Mouse (Mus musculus) embryonic facial prominence, embryonic 12.5 days (tissue): ENCODE data around the gene Scn9a. TPM values are rescaled to one million over a fixed set of nuclear protein-coding genes. Genes with fewer than 3 reads are reported as not detected.

Experiments used
- ATAC-seq: fragments of 200-750 bp; cut with Nextera tagmentation; 2 replicates; pipeline ENCODE4 v1.8.0; 2017; ENCODE audit not compliant: insufficient number of reproducible peaks, insufficient read depth, low FRiP score, low TSS enrichment
- H3K27ac ChIP-seq: fragments of 300-500 bp; sonication (generic); 2 replicates; pipeline ENCODE4 v1.5.1; 2016; ENCODE audit warnings: mild to moderate bottlenecking
- H3K27me3 ChIP-seq: fragments of 300-500 bp; sonication (generic); 2 replicates; pipeline ENCODE4 v1.6.1; 2016; ENCODE audit warnings: mild to moderate bottlenecking, moderate library complexity
- H3K36me3 ChIP-seq: fragments of 300-500 bp; sonication (generic); 2 replicates; pipeline ENCODE4 v1.6.1; 2016; ENCODE audit warnings: mild to moderate bottlenecking
- H3K4me1 ChIP-seq: fragments of 300-500 bp; sonication (generic); 2 replicates; pipeline ENCODE4 v1.6.1; 2016
- H3K4me2 ChIP-seq: fragments of 300-500 bp; sonication (generic); replicated peaks from 2 replicates; pipeline ENCODE4 v1.6.1; 2016; ENCODE audit warnings: mild to moderate bottlenecking, moderate library complexity
- H3K4me3 ChIP-seq: fragments of 300-500 bp; sonication (generic); 2 replicates; pipeline ENCODE4 v1.5.1; 2016; ENCODE audit warnings: mild to moderate bottlenecking
- H3K9ac ChIP-seq: fragments of 300-500 bp; sonication (generic); 2 replicates; pipeline ENCODE4 v1.6.1; 2016; ENCODE audit warnings: mild to moderate bottlenecking, moderate library complexity
- H3K9me3 ChIP-seq: fragments of 300-500 bp; sonication (generic); 2 replicates; pipeline ENCODE4 v1.6.1; 2016; ENCODE audit warnings: mild to moderate bottlenecking, moderate library complexity
- WGBS: fragments of 180-500 bp; shearing (Covaris S2); methylation state at CpG from one replicate; pipeline ENCODE4 v1.1.7; 2016; 5-methylcytosine and 5-hydroxymethylcytosine counted together
- polyA plus RNA-seq: library from polyadenylated mRNA; unstranded; fragments of >200 nt; fragmentation: Nextera tagmentation; extraction: Ambion mirVana; gene quantifications from 2 replicates; pipeline ENCODE4 v1.2.1, GENCODE M21; 2016

The Scn9a gene
- polyA plus RNA-seq, 1 experiment from 2014 or later = 6.2 TPM

DNA sequence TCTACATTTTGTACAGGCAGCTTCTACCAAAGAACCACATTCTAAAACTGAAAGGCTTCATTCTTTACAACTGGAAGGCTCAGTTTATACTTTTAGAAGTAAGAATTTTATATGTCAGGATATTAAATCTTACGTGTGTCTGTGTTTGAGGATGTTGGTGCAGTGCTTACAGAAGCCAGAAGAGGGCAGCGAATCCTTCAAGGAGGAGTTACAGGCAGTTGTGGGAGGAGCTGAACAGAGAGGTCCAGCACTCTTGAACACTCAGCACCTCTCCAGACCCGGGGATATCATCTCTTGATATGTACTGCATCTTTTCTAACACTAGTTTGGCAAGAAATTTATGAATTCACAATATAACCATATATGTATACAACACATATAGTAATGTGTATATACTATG lies 114.8 kb downstream of the Scn9a start:
- 70% methylated on average over 3 of the region's 3 CpGs for WGBS

DNA sequence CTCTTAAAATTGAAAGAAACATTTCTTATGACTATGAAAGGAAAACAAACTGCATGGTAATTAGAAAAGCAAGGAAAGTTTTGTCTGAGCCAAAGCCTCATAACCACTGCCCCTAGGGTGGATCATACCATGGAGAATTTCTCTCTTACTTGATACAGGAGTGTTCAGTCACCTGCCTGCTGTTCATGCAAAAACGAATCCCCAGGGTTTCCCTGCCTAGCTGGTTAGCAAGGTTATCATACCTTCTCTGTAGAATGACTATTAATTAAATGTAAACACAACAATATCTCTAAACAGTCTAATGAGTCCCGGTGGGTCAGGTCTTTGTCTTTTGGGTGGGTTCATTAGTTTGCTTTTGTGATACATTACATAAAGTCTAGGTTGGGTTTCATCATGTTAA lies 123.3 kb downstream of the Scn9a start:
- H3K36me3 ChIP-seq = no peaks in the 10 kb centered on the region
- H3K4me2 ChIP-seq = no peak overlapping the region
- H3K27ac ChIP-seq = no peak overlapping the region
- ATAC-seq = no peak
- H3K4me3 ChIP-seq = no peak overlapping the region
- H3K27me3 ChIP-seq = no peaks in the 10 kb centered on the region
- H3K9me3 ChIP-seq = no peaks in the 10 kb centered on the region
- no peaks in the 10 kb centered on the region for H3K4me1 ChIP-seq
- WGBS = 66% methylated on average over 2 of the region's 2 CpGs
- H3K9ac ChIP-seq = no peak overlapping the region

More for the DNA sequence above, 114.8 kb downstream of the Scn9a start:
- Histone ChIP-seq H3K9ac (no peak overlapping the region), H3K4me3 (no peak overlapping the region), H3K27me3 (no peaks in the 10 kb centered on the region), H3K9me3 (no peaks in the 10 kb centered on the region), H3K4me1 (no peaks in the 10 kb centered on the region), H3K4me2 (no peak overlapping the region), H3K27ac (no peak overlapping the region), H3K36me3 (no peaks in the 10 kb centered on the region)
- no peak for ATAC-seq

DNA sequence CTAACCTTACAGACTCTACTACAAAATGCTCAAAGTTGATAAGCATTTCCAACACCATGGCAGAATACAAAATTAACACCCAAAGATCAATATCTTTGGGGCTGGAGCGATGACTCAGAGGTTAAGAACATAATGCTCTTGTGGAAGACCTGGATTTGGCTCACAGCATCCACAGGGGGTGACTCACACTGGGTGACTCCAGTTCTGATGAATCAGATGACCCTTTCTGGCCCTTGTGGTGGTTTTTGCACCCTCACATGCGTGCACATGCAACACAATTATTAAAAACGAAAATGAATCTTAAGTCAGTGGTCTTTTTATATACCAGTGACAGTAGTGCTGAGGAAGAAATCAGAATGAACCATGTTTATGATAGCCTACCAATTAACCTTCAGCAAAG lies 126.7 kb downstream of the Scn9a start:
- Histone ChIP-seq H3K4me1 (no peaks in the 10 kb centered on the region), H3K4me3 (no peak overlapping the region), H3K9ac (no peak overlapping the region), H3K27ac (no peak overlapping the region), H3K27me3 (no peaks in the 10 kb centered on the region), H3K4me2 (no peak overlapping the region), H3K9me3 (no peaks in the 10 kb centered on the region), H3K36me3 (no peaks in the 10 kb centered on the region)
- 80% methylated on average over 3 of the region's 3 CpGs for WGBS
- no peak for ATAC-seq

DNA sequence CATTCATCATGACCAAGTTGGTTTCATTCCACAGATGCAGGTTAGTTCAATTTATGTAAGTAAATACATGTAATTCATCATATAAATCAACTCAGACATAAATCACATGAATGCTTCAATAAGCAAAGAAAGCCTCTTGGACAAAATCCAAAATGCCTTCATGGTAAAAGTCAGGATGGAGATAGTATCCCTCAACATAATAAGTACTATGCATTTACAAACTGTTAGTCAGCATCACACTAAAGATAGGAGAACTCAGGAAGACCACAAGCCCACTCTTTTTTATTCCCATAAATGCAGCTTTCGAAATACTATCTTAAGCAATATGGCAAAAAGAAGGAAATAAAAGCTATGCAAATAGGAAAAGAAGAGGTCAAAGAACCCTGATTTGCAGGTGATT lies 127.1 kb downstream of the Scn9a start:
- Histone ChIP-seq H3K4me1 (no peaks in the 10 kb centered on the region), H3K9me3 (no peaks in the 10 kb centered on the region), H3K4me3 (no peak overlapping the region), H3K27me3 (no peaks in the 10 kb centered on the region), H3K9ac (no peak overlapping the region), H3K4me2 (no peak overlapping the region), H3K36me3 (no peaks in the 10 kb centered on the region), H3K27ac (no peak overlapping the region)
- no peak for ATAC-seq
- WGBS = 86% methylated on average over 1 of the region's 1 CpGs

DNA sequence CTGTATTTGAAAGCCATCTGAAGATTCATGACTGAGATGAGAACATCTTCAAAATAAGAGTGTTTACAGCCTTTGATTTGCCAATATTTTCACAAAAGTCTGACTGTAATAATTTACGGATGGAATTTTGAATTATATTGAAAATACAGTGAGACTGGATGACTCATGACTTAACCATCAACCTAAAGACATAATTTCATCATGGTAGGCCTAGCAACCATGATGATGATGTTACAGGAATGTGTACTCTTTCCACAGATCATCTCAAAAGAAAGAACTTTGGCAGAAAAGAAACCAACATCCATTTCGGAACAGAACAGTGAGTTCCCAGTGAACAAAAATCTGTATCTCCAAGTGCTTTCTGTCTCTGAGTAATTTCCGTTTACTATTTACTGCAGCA lies 132.6 kb downstream of the Scn9a start:
- H3K9me3 ChIP-seq = no peaks in the 10 kb centered on the region
- no peaks in the 10 kb centered on the region for H3K4me1 ChIP-seq
- no peak overlapping the region for H3K4me2 ChIP-seq
- H3K36me3 ChIP-seq = no peaks in the 10 kb centered on the region
- no peak overlapping the region for H3K9ac ChIP-seq
- no peaks in the 10 kb centered on the region for H3K27me3 ChIP-seq
- ATAC-seq = no peak
- no peak overlapping the region for H3K27ac ChIP-seq
- no peak overlapping the region for H3K4me3 ChIP-seq
- 89% methylated on average over 3 of the region's 3 CpGs for WGBS

DNA sequence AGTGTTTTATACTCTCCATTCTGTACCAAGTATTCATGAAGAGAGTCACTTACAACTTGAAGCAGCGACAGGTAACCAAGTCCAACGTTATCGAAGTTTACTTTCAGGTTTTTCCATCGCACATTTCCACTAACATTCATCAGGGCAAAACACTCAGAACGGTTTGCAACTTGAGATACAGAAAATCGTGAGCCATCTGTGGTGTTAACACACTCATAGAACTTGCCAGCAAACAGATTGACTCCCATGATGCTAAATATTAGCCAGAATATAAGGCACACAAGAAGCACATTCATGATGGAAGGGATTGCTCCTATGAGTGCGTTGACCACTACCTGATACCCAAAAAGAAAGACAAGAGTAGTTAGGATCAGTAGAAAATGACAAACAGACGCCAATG lies 140.2 kb downstream of the Scn9a start:
- 87% methylated on average over 8 of the region's 8 CpGs for WGBS

DNA sequence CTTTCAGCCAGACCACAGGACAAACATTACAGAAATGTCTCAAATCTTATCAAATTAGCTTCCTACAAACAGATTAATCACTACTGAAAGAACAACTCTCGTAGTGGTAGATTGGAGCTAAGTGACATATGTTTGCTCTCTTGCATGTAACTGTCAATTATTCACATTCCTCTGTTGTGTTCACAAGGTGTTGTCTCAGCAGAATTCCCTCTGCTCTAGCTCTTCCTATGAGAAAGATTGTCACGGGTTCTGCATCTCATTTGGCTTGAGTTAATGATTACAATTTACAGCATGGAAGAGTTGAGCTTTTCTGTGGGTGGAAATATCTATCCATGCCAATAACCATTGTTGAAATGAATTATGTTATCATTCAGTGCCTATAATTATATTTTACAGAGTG lies 156.4 kb downstream of the Scn9a start:
- no peak overlapping the region for H3K4me3 ChIP-seq
- no peaks in the 10 kb centered on the region for H3K27me3 ChIP-seq
- no peaks in the 10 kb centered on the region for H3K36me3 ChIP-seq
- no peak overlapping the region for H3K27ac ChIP-seq
- 75% methylated on average over 2 of the region's 2 CpGs for WGBS
- H3K4me1 ChIP-seq = no peaks in the 10 kb centered on the region
- no peaks in the 10 kb centered on the region for H3K9me3 ChIP-seq
- no peak overlapping the region for H3K9ac ChIP-seq
- no peak for ATAC-seq
- H3K4me2 ChIP-seq = no peak overlapping the region

More for the DNA sequence above, 140.2 kb downstream of the Scn9a start:
- no peak overlapping the region for H3K4me3 ChIP-seq
- no peak overlapping the region for H3K27ac ChIP-seq
- no peaks in the 10 kb centered on the region for H3K9me3 ChIP-seq
- ATAC-seq = no peak
- no peaks in the 10 kb centered on the region for H3K36me3 ChIP-seq
- H3K27me3 ChIP-seq = no peaks in the 10 kb centered on the region
- H3K4me2 ChIP-seq = no peak overlapping the region
- no peak overlapping the region for H3K9ac ChIP-seq
- no peaks in the 10 kb centered on the region for H3K4me1 ChIP-seq

DNA sequence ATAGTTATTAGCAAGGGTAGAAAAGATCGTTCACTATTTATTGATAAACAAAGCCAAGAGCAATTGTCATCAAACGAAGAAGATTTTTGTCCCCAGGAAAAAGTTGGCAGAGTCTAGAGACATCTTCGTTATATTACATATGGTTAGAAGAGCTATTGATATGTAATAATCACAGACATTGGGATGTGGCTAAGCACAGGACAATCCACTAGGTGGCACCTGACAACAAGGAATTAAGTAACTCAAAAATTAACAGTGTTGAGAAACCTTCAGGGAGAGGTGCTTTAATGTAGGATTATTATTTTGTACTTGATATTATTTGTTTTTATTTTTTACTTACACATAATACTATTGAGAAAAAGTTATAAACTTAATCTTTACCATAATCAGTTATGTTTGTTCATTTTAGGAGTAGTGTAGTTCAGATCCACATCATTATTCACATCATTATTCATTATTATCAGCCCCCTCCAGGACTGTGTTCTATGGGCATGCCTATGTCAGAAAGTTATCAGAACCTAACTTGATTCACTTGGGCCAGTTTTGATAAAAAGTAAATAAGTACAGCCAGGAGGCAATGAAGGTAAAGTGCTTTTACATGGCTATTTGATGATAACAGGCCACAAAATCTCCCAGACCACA lies 161.5 kb downstream of the Scn9a start:
- Histone ChIP-seq H3K9ac (no peak overlapping the region), H3K9me3 (no peaks in the 10 kb centered on the region), H3K36me3 (no peaks in the 10 kb centered on the region), H3K27ac (no peak overlapping the region), H3K4me1 (no peaks in the 10 kb centered on the region), H3K4me2 (no peak overlapping the region), H3K27me3 (no peaks in the 10 kb centered on the region), H3K4me3 (no peak overlapping the region)
- WGBS = 50% methylated on average over 3 of the region's 3 CpGs
- ATAC-seq = no peak

DNA sequence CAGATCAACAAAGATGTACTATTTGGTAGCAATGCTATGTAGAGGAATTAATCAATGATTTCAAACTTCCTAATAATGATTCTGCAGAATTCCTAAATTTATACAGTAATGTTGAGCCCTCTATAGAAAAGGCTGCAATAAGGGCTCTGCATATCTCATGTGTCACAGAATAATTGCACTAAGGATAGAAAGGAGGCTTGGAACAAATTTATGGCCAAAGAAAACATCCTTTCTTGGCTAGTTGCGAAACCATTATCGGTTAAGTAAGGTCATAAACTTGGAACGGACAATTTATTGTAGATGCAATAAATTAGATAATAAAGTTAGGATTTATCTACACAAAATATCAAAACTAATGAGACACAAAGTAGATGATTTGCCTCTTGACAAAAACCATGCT lies 169.3 kb downstream of the Scn9a start:
- Histone ChIP-seq H3K27me3 (no peaks in the 10 kb centered on the region), H3K4me3 (no peak overlapping the region), H3K9ac (no peak overlapping the region), H3K36me3 (no peaks in the 10 kb centered on the region), H3K4me1 (no peaks in the 10 kb centered on the region), H3K27ac (no peak overlapping the region), H3K4me2 (no peak overlapping the region), H3K9me3 (no peaks in the 10 kb centered on the region)
- WGBS = 89% methylated on average over 3 of the region's 3 CpGs
- ATAC-seq = no peak

DNA sequence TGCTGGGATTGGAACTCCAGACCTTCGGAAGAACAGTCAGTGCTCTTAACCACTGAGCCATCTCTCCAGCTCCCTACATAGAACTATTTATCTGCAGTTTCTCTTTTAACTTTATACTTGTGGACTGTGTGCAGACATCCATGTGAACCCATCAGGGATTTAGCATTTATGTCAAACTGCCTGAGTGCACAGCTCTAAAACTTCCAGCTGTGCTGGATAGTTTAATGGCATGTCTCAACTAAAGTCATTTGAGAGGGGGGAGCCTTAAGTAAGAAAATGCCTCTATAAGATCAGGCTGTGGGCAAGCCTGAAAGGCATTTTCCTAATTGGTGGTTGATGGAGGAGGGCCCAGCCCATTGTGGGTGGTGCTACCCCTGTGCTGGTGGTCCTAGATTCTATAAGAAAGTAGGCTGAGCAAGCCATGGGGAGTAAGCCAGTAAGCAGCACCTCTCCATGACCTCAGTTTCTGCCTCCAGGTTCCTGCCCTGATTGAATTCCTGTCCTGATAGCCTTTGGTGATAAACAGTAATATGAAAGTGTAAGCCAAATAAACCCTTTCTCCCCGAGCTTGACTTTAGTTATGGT lies 169.8 kb downstream of the Scn9a start:
- no peak overlapping the region for H3K4me2 ChIP-seq
- no peak overlapping the region for H3K4me3 ChIP-seq
- H3K27ac ChIP-seq = no peak overlapping the region
- H3K4me1 ChIP-seq = no peaks in the 10 kb centered on the region
- no peaks in the 10 kb centered on the region for H3K36me3 ChIP-seq
- no peak for ATAC-seq
- H3K27me3 ChIP-seq = no peaks in the 10 kb centered on the region
- 82% methylated on average over 2 of the region's 2 CpGs for WGBS
- no peaks in the 10 kb centered on the region for H3K9me3 ChIP-seq
- H3K9ac ChIP-seq = no peak overlapping the region

DNA sequence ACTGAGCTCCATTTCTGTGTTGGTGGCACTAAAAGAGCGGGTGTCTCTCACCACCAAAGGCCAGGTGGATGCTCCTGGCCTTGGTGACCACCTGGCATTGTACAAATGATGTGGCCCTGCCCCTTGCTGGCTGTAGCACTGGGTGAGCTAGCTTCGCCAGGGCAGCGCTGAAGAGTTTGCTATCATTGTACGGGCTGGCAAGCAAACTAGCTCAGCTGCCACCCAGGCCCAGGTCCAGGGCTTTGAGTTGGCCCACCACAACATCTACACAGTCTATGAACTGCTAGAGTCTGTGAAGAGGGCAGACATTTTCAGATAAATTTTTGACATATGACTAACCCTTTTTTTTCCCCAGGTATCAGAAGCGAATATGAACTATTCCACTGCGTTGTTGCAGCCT lies 170.8 kb downstream of the Scn9a start:
- 95% methylated on average over 6 of the region's 6 CpGs for WGBS
- no peak overlapping the region for H3K9ac ChIP-seq
- H3K4me2 ChIP-seq = no peak overlapping the region
- no peak overlapping the region for H3K27ac ChIP-seq
- no peaks in the 10 kb centered on the region for H3K27me3 ChIP-seq
- H3K36me3 ChIP-seq = no peaks in the 10 kb centered on the region
- no peak for ATAC-seq
- no peaks in the 10 kb centered on the region for H3K9me3 ChIP-seq
- H3K4me1 ChIP-seq = no peaks in the 10 kb centered on the region
- no peak overlapping the region for H3K4me3 ChIP-seq

DNA sequence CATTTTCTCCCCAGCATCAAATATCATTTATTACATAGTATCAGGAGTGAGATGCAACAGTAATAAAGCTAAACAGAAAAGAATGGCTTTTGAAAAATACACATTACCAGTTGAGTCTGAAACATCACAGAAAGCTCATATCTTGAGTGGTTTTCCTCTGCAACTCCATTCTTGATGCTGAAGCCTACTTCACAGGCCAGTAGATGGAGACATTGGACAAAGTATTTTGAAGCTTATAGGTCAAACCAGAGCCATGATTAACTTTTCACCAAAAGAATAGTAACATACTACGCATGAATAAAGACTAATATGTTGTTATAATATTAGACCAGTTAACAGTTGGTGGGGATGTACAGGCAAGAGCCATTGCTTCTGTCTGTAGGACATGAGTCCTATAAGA lies 172.3 kb downstream of the Scn9a start:
- Histone ChIP-seq H3K27me3 (no peaks in the 10 kb centered on the region), H3K4me1 (no peaks in the 10 kb centered on the region), H3K9me3 (no peaks in the 10 kb centered on the region), H3K27ac (no peak overlapping the region), H3K4me2 (no peak overlapping the region), H3K9ac (no peak overlapping the region), H3K4me3 (no peak overlapping the region), H3K36me3 (no peaks in the 10 kb centered on the region)
- no peak for ATAC-seq
- 81% methylated on average over 1 of the region's 1 CpGs for WGBS
